Mouse (Mus musculus) heart, embryonic 13.5 days (tissue): ENCODE measurements around the gene Mss51. TPM values are rescaled to one million over a fixed set of nuclear protein-coding genes. Genes with fewer than 3 reads are reported as not detected.

Experiments
- ATAC-seq: fragments of 200-750 bp; cut with Nextera tagmentation; 2 replicates; pipeline ENCODE4 v1.8.0; 2017; ENCODE audit warnings: moderate TSS enrichment; ENCODE audit not compliant: insufficient number of reproducible peaks, low FRiP score, low TSS enrichment; ENCODE audit errors: extremely low read depth
- H3K27ac ChIP-seq: fragments of 300-500 bp; sonication (generic); replicated peaks from 2 replicates; pipeline ENCODE4 v1.5.1; 2015; ENCODE audit warnings: moderate library complexity, mild to moderate bottlenecking, inconsistent platforms
- H3K27me3 ChIP-seq: fragments of 300-500 bp; sonication (generic); replicated peaks from 2 replicates; pipeline ENCODE4 v1.6.1; 2015; ENCODE audit warnings: mild to moderate bottlenecking, inconsistent platforms
- H3K36me3 ChIP-seq: fragments of 300-500 bp; sonication (generic); 2 replicates; pipeline ENCODE4 v1.6.1; 2015; ENCODE audit warnings: mild to moderate bottlenecking, inconsistent platforms
- H3K4me1 ChIP-seq: fragments of 300-500 bp; sonication (generic); 2 replicates; pipeline ENCODE4 v1.6.1; 2015; ENCODE audit warnings: inconsistent platforms
- H3K4me2 ChIP-seq: fragments of 300-500 bp; sonication (generic); 2 replicates; pipeline ENCODE4 v1.6.1; 2015; ENCODE audit warnings: inconsistent platforms, mild to moderate bottlenecking, moderate library complexity
- H3K4me3 ChIP-seq: fragments of 300-500 bp; sonication (generic); 2 replicates; pipeline ENCODE4 v1.5.1; 2015; ENCODE audit warnings: moderate library complexity, mild to moderate bottlenecking, inconsistent platforms
- H3K9ac ChIP-seq: fragments of 300-500 bp; sonication (generic); 2 replicates; pipeline ENCODE4 v1.6.1; 2015; ENCODE audit warnings: inconsistent platforms, mild to moderate bottlenecking, moderate library complexity
- H3K9me3 ChIP-seq: fragments of 300-500 bp; sonication (generic); 2 replicates; pipeline ENCODE4 v1.6.1; 2016; ENCODE audit warnings: inconsistent platforms
- WGBS: fragments of 180-500 bp; shearing (Covaris S2); methylation state at CpG from one replicate; pipeline ENCODE4 v1.1.7; 2015; ENCODE audit warnings: mixed read lengths; 5-methylcytosine and 5-hydroxymethylcytosine counted together
- polyA plus RNA-seq: library from polyadenylated mRNA; unstranded; fragments of >200 nt; fragmentation: Nextera tagmentation; extraction: Ambion mirVana; gene quantifications from 2 replicates; pipeline ENCODE4 v1.2.1, GENCODE M21; 2015

The Mss51 gene
- polyA plus RNA-seq, 1 experiment from 2014 or later: 0.56 TPM

DNA sequence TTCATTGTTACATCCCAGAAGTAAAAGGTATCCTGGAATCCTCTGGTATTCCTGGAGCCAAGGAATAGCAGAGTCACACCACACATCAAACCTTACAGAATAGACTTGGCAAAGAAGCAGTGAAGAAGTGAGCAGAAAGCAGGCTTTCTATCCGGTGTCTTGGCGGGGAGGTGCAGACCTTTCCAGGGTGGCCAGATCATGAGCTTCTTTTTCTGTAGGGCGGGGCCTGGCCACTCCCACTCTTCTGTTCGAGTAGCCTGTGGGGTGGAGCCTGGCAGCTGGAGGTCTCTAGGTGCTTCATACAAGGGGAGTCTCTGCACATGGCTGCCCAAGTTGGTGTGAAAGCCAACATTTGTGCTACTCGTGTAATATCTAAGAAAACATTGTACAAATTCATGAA, 15.5 kb downstream of the Mss51 start:
- no peak for ATAC-seq
- WGBS: 19% methylated on average over 5 of the region's 5 CpGs
- H3K4me2 ChIP-seq: no peak overlapping the region
- H3K27me3 ChIP-seq: no peaks in the 10 kb centered on the region
- H3K4me3 ChIP-seq: no peak overlapping the region
- H3K27ac ChIP-seq: no peak overlapping the region
- H3K36me3 ChIP-seq: peaks cover 31% of the 10 kb centered on the region
- no peaks in the 10 kb centered on the region for H3K9me3 ChIP-seq
- H3K4me1 ChIP-seq: peaks cover 25% of the 10 kb centered on the region
- no peak overlapping the region for H3K9ac ChIP-seq

DNA sequence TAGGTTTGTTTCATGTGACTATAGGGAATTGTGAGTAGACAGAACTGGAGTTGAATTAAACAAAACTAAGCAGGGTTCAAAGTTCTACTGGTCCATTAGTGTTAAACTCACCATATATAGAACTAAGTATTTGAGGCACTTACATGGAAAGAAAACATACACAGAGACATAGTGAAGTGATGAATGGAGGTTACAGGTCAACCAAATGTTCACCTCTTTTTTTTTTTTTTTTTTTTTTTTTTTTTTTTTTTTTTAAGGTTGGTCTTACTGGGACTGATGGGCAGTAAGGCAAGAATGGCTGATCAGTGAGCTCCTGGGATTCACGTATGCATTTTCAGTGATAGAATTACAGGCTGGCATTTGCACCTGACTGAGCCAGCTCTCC, 16.5 kb downstream of the Mss51 start:
- no peak for ATAC-seq
- H3K27ac ChIP-seq: peak overlapping the region; percentile 81; the same call in 1 of the 2 replicates
- peaks cover 32% of the 10 kb centered on the region for H3K36me3 ChIP-seq
- peak overlapping the region; percentile 73 for H3K4me3 ChIP-seq
- peak overlapping the region; percentile 87 for H3K9ac ChIP-seq
- H3K27me3 ChIP-seq: no peaks in the 10 kb centered on the region
- H3K4me1 ChIP-seq: peaks cover 25% of the 10 kb centered on the region
- 60% methylated on average over 1 of the region's 1 CpGs for WGBS
- peak overlapping the region; percentile 86 for H3K4me2 ChIP-seq
- H3K9me3 ChIP-seq: no peaks in the 10 kb centered on the region

DNA sequence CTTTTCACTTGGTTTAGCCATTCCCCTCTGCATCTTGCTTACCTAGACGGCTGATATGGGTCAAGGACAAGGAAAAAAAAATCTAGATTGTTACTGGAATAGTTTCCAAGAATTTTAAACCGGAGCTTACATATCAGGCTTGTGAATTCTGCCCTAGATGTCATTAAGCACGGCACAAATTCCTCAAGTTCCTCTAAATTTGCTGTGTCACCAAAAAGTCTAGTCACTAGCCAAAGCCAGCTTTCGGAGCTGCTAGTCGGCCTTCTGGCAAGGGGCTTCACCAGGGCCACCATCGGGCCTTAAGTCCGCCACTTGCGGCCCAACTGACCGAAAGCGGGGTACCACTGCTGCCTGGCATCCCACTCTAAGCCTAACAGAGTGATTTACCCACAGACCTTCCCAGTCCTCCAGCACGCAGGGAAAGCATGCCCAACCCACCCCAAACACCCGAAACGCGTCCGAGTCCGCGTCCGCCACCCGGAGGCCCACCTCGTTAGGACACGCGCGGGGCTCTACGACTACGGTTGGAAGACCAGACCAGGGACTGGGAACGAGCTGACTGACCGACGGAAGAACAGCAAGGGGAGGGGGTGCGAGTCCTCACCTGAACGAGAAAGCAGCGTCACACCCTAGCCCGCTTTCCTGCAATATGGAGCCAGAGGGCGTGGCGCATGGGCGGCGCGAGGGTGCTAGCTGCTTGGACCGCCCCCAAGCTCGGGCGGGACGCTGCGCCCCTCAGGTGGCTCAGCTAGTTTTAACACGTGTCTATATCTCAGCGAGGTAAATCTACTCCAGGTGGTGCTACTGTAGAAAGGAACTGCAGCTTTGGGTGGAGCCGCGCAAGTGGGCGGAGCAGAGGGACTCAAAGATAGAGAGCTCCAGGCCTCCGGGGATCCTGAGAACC, 17.2 kb downstream of the Mss51 start, which contains the start of gene Anxa7:
Gene Anxa7 (minus strand): TSS at position 843 of the 904 bp plus-strand sequence.
- ATAC-seq: peak; percentile 77
- Histone ChIP-seq H3K4me1 (peaks cover 25% of the 10 kb centered on the region), H3K4me2 (peak within 1 kb of the TSS; percentile 86), H3K27me3 (no peaks in the 10 kb centered on the region), H3K4me3 (peak within 1 kb of the TSS; percentile 73), H3K27ac (peak within 1 kb of the TSS; percentile 81), H3K9ac (peak within 1 kb of the TSS; percentile 87), H3K36me3 (peaks cover 25% of the 10 kb centered on the region), H3K9me3 (no peaks in the 10 kb centered on the region)
- under 1% methylated on average over 48 of the region's 48 CpGs for WGBS

DNA sequence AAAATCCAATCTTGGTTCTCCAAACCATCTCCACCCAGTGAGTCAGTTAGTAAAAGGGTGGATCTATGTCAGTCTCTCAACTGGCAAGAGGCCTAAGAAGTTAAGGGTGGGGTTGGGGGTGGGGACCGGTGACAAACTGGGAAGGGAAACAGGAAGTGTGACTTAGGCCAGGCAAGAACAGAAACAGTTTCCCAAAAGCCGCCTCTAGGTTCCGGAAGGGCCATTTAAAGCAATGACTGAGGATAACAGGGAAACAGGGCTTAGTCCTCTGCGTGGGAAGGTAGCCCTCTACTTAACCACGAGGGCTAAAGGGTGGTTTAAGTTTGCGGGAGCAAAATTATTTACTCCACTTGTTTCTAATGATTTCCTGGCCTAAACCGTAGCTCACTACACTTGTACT, 17.9 kb downstream of the Mss51 start:
- peak overlapping the region; percentile 86 for H3K4me2 ChIP-seq
- H3K9me3 ChIP-seq: no peaks in the 10 kb centered on the region
- peak overlapping the region; percentile 73 for H3K4me3 ChIP-seq
- ATAC-seq: 0 out of 2 replicates have a peak, but pooled peaks have one; percentile 56
- H3K27ac ChIP-seq: peak overlapping the region; percentile 81
- WGBS: 7% methylated on average over 7 of the region's 7 CpGs
- peaks cover 18% of the 10 kb centered on the region for H3K36me3 ChIP-seq
- H3K9ac ChIP-seq: peak overlapping the region; percentile 87
- H3K27me3 ChIP-seq: no peaks in the 10 kb centered on the region
- peaks cover 25% of the 10 kb centered on the region for H3K4me1 ChIP-seq

DNA sequence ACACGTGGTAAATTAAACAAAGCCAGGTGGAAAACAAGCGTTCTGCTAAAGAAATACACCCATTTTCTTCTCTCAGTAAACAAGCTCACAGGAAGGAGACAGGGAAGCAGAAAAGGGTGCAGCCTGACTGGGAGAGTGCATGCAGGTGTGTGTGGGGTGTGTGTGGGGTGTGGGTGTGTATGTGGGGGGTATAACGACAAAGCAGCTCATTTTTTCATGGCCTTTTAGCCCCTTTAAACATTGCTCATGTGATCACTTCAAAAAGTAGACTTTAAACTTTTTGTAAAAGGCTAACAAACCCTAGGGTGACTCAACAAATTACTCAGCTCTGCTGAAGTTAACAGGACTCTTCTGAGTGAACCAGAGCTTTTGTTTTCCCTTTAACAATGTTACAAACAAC, 18.3 kb downstream of the Mss51 start:
- Histone ChIP-seq H3K4me3 (peak overlapping the region; percentile 73), H3K4me1 (peaks cover 25% of the 10 kb centered on the region), H3K27ac (peak overlapping the region; percentile 81), H3K27me3 (no peaks in the 10 kb centered on the region), H3K9me3 (no peaks in the 10 kb centered on the region), H3K36me3 (peaks cover 14% of the 10 kb centered on the region), H3K9ac (peak overlapping the region; percentile 87), H3K4me2 (peak overlapping the region; percentile 86)
- 57% methylated on average over 3 of the region's 3 CpGs for WGBS
- no peak for ATAC-seq

DNA sequence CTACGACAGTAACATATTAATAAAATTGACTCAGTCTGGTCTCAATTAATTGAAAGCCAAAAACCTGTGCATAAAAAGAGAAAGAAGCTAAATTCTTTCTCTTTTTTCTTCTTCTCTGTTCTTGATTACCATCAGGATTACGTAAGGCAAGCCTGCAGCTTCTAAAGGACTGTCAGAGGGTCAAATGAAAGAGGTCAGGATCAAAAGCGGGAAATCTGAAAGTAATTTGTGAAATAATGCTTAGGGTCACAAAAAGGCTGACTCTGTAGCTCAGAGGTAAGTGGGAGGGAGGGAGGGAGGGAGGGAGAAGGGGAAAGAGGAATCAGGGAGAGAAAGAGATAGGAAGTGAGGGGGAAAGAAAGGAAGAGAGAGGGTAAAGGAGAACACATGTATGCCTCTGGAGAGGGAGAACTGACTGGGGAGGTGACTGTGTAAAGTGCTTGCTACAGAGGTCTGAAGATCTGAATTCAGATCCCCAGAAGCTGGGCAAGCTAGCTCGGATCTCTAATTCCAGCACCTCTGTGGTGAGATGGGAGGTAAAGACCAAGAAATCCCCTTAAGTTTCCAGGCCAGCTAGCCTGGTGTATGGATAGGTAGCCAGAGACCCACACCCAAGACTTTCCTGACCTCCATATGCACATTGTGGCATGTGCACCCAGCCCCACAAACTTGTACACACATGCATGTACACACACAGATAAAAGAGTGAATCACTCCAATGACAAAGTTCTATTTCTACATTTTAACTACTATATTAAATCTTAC, 19.3 kb downstream of the Mss51 start:
- ATAC-seq: no peak
- 76% methylated on average over 4 of the region's 4 CpGs for WGBS

DNA sequence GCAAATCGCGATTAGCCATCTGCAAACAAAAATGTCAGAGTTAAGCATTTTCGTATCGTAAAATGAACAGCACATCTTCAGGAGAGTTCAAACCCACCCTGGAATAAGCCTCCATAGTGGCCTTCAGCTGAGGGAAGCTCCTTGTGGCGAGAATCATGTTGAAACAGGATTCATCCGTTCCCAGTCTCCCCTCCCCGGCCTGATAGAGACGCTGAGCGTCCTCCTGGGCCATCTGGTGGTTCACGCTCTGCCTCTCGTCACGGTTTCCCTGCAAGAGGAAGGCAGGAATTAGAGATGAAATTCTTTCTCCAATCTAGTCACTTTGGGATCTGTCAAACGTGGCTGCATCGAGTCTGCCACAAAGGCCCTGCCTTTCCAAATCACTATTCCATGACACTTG, 36.5 kb downstream of the Mss51 start:
- WGBS: 78% methylated on average over 14 of the region's 14 CpGs

More for the DNA sequence above, 19.3 kb downstream of the Mss51 start:
- Histone ChIP-seq H3K27ac (no peak overlapping the region), H3K36me3 (peaks cover 12% of the 10 kb centered on the region), H3K9me3 (no peaks in the 10 kb centered on the region), H3K4me1 (peaks cover 25% of the 10 kb centered on the region), H3K9ac (peak overlapping the region; percentile 50), H3K4me2 (peak overlapping the region; percentile 48), H3K27me3 (no peaks in the 10 kb centered on the region), H3K4me3 (0 out of 2 replicates have a peak overlapping the region, but pooled peaks have one; percentile 6)

DNA sequence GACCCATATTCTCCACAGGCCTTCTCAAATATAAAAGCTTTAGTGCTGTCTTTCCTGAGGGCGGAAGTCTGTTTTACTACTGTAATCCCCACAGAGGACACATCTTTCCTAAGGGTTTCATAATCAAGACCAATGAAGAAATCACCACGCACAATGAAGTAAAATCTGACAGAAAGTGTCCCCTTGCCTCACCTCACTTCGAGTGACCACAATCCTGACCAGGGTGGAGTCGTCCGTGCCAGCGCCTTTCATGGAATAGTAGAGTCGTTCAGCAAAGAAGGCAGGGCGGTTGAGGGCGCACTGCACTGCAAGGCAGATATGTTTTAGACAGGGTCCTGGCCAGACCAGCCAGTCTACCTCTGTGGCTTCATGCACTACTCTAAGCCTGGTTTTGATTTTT, 38.3 kb downstream of the Mss51 start:
- Histone ChIP-seq H3K27ac (no peak overlapping the region), H3K36me3 (peaks cover 86% of the 10 kb centered on the region), H3K4me2 (no peak overlapping the region), H3K9me3 (no peaks in the 10 kb centered on the region), H3K4me1 (no peaks in the 10 kb centered on the region), H3K27me3 (no peaks in the 10 kb centered on the region), H3K9ac (no peak overlapping the region), H3K4me3 (no peak overlapping the region)
- no peak for ATAC-seq
- WGBS: 94% methylated on average over 9 of the region's 9 CpGs

More for the DNA sequence above, 36.5 kb downstream of the Mss51 start:
- ATAC-seq: no peak
- no peaks in the 10 kb centered on the region for H3K4me1 ChIP-seq
- H3K36me3 ChIP-seq: peaks cover 97% of the 10 kb centered on the region
- no peak overlapping the region for H3K4me2 ChIP-seq
- no peak overlapping the region for H3K9ac ChIP-seq
- H3K4me3 ChIP-seq: no peak overlapping the region
- no peaks in the 10 kb centered on the region for H3K9me3 ChIP-seq
- H3K27ac ChIP-seq: no peak overlapping the region
- H3K27me3 ChIP-seq: no peaks in the 10 kb centered on the region

DNA sequence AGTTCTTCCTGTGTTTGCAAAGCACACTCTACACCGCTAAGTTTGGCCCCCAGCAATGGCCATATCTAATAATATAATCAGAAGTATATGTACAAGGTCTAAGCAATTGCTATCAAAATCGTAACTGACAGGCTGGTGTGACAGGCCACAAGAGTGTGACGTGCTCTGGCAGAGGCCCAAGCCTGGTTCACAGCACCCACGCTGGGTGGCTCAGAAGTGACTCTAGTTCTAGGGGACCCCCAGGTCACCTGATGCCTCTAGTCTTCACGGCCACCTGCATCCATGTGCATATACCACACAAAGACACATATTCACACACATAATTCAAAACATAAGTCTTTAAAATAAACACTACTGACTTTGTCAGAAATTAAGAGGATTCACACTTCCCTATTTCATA, 43.8 kb downstream of the Mss51 start:
- no peaks in the 10 kb centered on the region for H3K9me3 ChIP-seq
- ATAC-seq: no peak
- peaks cover 31% of the 10 kb centered on the region for H3K36me3 ChIP-seq
- no peak overlapping the region for H3K4me3 ChIP-seq
- H3K9ac ChIP-seq: no peak overlapping the region
- peaks cover 9% of the 10 kb centered on the region; the same call in 1 of the 2 replicates for H3K4me1 ChIP-seq
- H3K27me3 ChIP-seq: no peaks in the 10 kb centered on the region
- 88% methylated on average over 5 of the region's 5 CpGs for WGBS
- H3K27ac ChIP-seq: no peak overlapping the region
- H3K4me2 ChIP-seq: no peak overlapping the region

DNA sequence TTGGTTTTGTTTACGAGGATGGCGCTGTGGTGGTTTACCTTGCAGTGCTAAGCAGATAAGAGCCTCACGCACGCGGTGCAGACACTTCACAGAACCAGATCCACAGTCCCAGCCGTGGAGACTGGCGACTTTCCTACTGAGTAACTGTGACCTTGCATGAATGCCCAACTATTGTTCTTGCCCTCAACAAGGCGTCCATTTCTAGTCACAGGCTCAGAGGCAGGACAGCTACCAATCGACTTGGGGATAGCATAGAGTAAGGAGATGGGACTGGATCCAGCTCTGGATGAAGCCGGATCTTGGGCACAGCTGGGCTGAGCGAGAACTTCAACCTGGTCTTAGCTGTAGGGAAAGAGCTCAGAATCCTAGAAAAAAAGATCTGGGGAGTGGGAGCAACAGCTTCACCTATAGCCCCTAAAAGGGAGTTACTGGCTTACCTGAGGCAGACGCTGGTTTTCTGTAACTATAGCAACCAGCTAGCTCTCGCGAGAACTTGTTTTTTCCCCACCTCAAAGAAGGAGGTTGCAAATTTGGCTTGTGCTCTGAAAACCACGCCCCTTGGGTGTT, 44.9 kb downstream of the Mss51 start, which contains the start of gene Cfap70:
Gene Cfap70 (minus strand): TSS at position 462 of the 567 bp plus-strand sequence.
- Histone ChIP-seq H3K27me3 (no peaks in the 10 kb centered on the region), H3K9ac (peak within 1 kb of the TSS; percentile 74), H3K9me3 (no peaks in the 10 kb centered on the region), H3K4me1 (peaks cover 9% of the 10 kb centered on the region; the same call in 1 of the 2 replicates), H3K4me3 (peak within 1 kb of the TSS; percentile 48), H3K4me2 (peak within 1 kb of the TSS; percentile 80), H3K36me3 (peaks cover 22% of the 10 kb centered on the region), H3K27ac (0 out of 2 replicates have a peak within 1 kb of the TSS, but pooled peaks have one; percentile 9)
- under 1% methylated on average over 15 of the region's 15 CpGs for WGBS
- ATAC-seq: peak; percentile 61

DNA sequence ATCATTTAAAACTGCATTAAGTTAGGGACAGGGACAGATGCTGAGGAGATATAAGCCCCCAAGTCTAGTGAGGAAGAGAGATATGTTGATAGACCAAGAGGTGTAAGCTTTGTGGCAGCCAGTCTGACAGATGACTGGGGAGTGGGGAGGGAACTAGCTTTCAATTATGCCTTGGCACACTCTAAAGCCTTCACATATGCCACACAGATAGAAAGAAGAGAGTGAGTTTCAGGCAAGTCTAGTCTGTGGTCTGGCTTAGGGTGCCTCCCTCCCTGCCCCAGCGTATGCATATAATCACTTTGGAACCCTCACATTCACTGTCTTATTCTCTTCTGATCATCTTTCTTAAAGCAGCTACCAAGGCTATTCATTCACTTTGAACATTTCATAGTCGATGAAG, 45.4 kb downstream of the Mss51 start:
- 0 out of 2 replicates have a peak overlapping the region, but pooled peaks have one; percentile 9 for H3K27ac ChIP-seq
- no peak for ATAC-seq
- H3K4me3 ChIP-seq: peak overlapping the region; percentile 48
- H3K4me1 ChIP-seq: peaks cover 9% of the 10 kb centered on the region; the same call in 1 of the 2 replicates
- H3K27me3 ChIP-seq: no peaks in the 10 kb centered on the region
- no peaks in the 10 kb centered on the region for H3K9me3 ChIP-seq
- H3K4me2 ChIP-seq: peak overlapping the region; percentile 80
- peak overlapping the region; percentile 74 for H3K9ac ChIP-seq
- H3K36me3 ChIP-seq: peaks cover 17% of the 10 kb centered on the region
- 12% methylated on average over 2 of the region's 2 CpGs for WGBS
